Mouse (Mus musculus) erythroblast, embryonic 14.5 days (primary cell): ENCODE data around the gene Armh1.

Experiments used
- GATA1 ChIP-seq: IDR thresholded peaks from 2 replicates; pipeline ENCODE4 v1.6.1; 2012; ENCODE audit warnings: low read length, inconsistent platforms, mixed read lengths
- TAL1 ChIP-seq: IDR thresholded peaks from 3 replicates; pipeline ENCODE4 v1.6.1; 2012; ENCODE audit warnings: low read length, inconsistent platforms, mixed read lengths

DNA sequence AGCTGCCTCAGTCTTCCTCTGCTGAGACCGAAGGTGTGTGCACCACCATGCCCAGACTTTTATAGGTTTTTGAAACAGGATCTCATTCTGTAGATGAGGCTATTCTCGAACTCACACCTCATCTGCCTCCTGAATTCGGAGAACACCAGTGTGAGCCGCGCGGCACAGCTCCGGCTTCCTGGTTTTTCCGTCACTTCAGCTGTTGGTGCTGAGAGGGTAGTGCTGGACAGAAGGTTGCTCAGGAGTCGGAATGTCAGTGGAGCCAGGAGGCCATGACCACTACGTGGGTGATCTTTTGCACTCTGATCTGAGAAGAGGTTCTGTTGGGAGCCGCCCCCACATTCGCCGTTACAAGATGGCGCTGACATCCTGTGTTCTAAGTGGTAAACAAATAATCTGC, 60.1 kb downstream of the Armh1 start:
- TF ChIP-seq TAL1: no peak
- TF ChIP-seq GATA1: no peak
